Mouse (Mus musculus): ENCODE results near the gene Rac1. TPM values are rescaled to one million over a fixed set of nuclear protein-coding genes. Genes with fewer than 3 reads are reported as not detected.
"Not testable (repeated sequence)": the region's sequence is repeated elsewhere in the genome, so short reads cannot be mapped to it uniquely, and the experiment has no call there.

Rac1 gene
- total RNA-seq, 1 experiment, result 122 TPM

- Histone ChIP-seq H3K27ac (ENCODE audit: insufficient read depth, low read depth, low read length, poor library complexity, severe bottlenecking) (no peak overlapping the region), H3K4me3 (ENCODE audit: insufficient read depth in 1 of 2, low read depth in 1 of 2, low read length in 2 of 2, poor library complexity in 1 of 2, severe bottlenecking in 1 of 2) (no peak overlapping the region), H3K36me3 (ENCODE audit: control insufficient read depth, insufficient read depth, low read length, poor library complexity, severe bottlenecking) (peaks cover 12% of the 10 kb centered on the region), H3K9ac (ENCODE audit: insufficient read depth, low read depth, low read length, poor library complexity, severe bottlenecking) (no peak overlapping the region), H3K4me1 (ENCODE audit: control insufficient read depth in 2 of 2, insufficient read depth in 2 of 2, low read length in 2 of 2, poor library complexity in 1 of 2) (peaks cover 0 to 9% of the 10 kb centered on the region in 2 experiments; a peak in 2 of 4 replicates), H3K9me3 (ENCODE audit: control insufficient read depth, insufficient read depth, low read depth, low read length) (no peaks in the 10 kb centered on the region)
- TF ChIP-seq MAFK (IDR thresholded peaks at IDR 0.05; ENCODE audit: insufficient read depth, low read depth, low read length), result no peak
- no peak for TF ChIP-seq ZC3H11A (IDR thresholded peaks at IDR 0.05; ENCODE audit: borderline replicate concordance, low read depth, low read length)
- no peak for TF ChIP-seq ZNF384 (IDR thresholded peaks at IDR 0.05; ENCODE audit: low read depth, low read length)
- TF ChIP-seq CHD2 (IDR thresholded peaks at IDR 0.05; ENCODE audit: low read depth, low read length), result no peak
- TF ChIP-seq HCFC1 (IDR thresholded peaks at IDR 0.05; ENCODE audit: borderline replicate concordance, insufficient read depth, low read length), result no peak
- in situ Hi-C loops (cut with MboI; ENCODE audit: low sequenced_read_pairs in 2 of 2, unreplicated experiment in 2 of 2), result no loop called here
- DNase-seq (ENCODE audit: low read depth, low spot score), result no peak
These were observed 26.7 kb downstream of the Rac1 start for GRCm38 (mm10) chr5:143501140-143501539.

GRCm38 (mm10) chr5:143500711-143501110, 27.1 kb downstream of the Rac1 start:
- H3K9me3 ChIP-seq (ENCODE audit: control insufficient read depth, insufficient read depth, low read depth, low read length); H3K4me3 ChIP-seq (ENCODE audit: insufficient read depth in 1 of 2, low read depth in 1 of 2, low read length in 2 of 2, poor library complexity in 1 of 2, severe bottlenecking in 1 of 2); H3K27ac ChIP-seq (ENCODE audit: insufficient read depth, low read depth, low read length, poor library complexity, severe bottlenecking); DNase-seq (ENCODE audit: low read depth, low spot score); in situ Hi-C loops (cut with MboI; ENCODE audit: low sequenced_read_pairs in 2 of 2, unreplicated experiment in 2 of 2); H3K4me1 ChIP-seq (ENCODE audit: control insufficient read depth in 2 of 2, insufficient read depth in 2 of 2, low read length in 2 of 2, poor library complexity in 1 of 2); H3K9ac ChIP-seq (ENCODE audit: insufficient read depth, low read depth, low read length, poor library complexity, severe bottlenecking): not testable (repeated sequence)
- peaks cover 12% of the 10 kb centered on the region for H3K36me3 ChIP-seq (ENCODE audit: control insufficient read depth, insufficient read depth, low read length, poor library complexity, severe bottlenecking)

- Histone ChIP-seq H3K27ac (ENCODE audit: insufficient read depth, low read depth, low read length, poor library complexity, severe bottlenecking) (no peak overlapping the region), H3K9me3 (ENCODE audit: control insufficient read depth, insufficient read depth, low read depth, low read length) (no peaks in the 10 kb centered on the region), H3K4me1 (ENCODE audit: control insufficient read depth in 2 of 2, insufficient read depth in 2 of 2, low read length in 2 of 2, poor library complexity in 1 of 2) (peaks cover 0 to 9% of the 10 kb centered on the region in 2 experiments; a peak in 2 of 4 replicates), H3K36me3 (ENCODE audit: control insufficient read depth, insufficient read depth, low read length, poor library complexity, severe bottlenecking) (peaks cover 10% of the 10 kb centered on the region; the same call in 1 of the 2 replicates), H3K9ac (ENCODE audit: insufficient read depth, low read depth, low read length, poor library complexity, severe bottlenecking) (no peak overlapping the region), H3K4me3 (ENCODE audit: insufficient read depth in 1 of 2, low read depth in 1 of 2, low read length in 2 of 2, poor library complexity in 1 of 2, severe bottlenecking in 1 of 2) (no peak overlapping the region)
- in situ Hi-C loops (cut with MboI; ENCODE audit: low sequenced_read_pairs in 2 of 2, unreplicated experiment in 2 of 2), result no loop called here
- no peak for TF ChIP-seq ZNF384 (IDR thresholded peaks at IDR 0.05; ENCODE audit: low read depth, low read length)
- no peak for TF ChIP-seq HCFC1 (IDR thresholded peaks at IDR 0.05; ENCODE audit: borderline replicate concordance, insufficient read depth, low read length)
- no peak for TF ChIP-seq ZC3H11A (IDR thresholded peaks at IDR 0.05; ENCODE audit: borderline replicate concordance, low read depth, low read length)
- no peak for TF ChIP-seq MAFK (IDR thresholded peaks at IDR 0.05; ENCODE audit: insufficient read depth, low read depth, low read length)
- no peak for TF ChIP-seq CHD2 (IDR thresholded peaks at IDR 0.05; ENCODE audit: low read depth, low read length)
- DNase-seq (ENCODE audit: low read depth, low spot score), result no peak
These were observed 28.1 kb downstream of the Rac1 start for GRCm38 (mm10) chr5:143499686-143500085.

- Histone ChIP-seq H3K9ac (ENCODE audit: insufficient read depth, low read depth, low read length, poor library complexity, severe bottlenecking) (no peak overlapping the region), H3K9me3 (ENCODE audit: control insufficient read depth, insufficient read depth, low read depth, low read length) (no peaks in the 10 kb centered on the region), H3K4me3 (ENCODE audit: insufficient read depth in 1 of 2, low read depth in 1 of 2, low read length in 2 of 2, poor library complexity in 1 of 2, severe bottlenecking in 1 of 2) (no peak overlapping the region), H3K36me3 (ENCODE audit: control insufficient read depth, insufficient read depth, low read length, poor library complexity, severe bottlenecking) (peaks cover 10% of the 10 kb centered on the region; the same call in 1 of the 2 replicates), H3K27ac (ENCODE audit: insufficient read depth, low read depth, low read length, poor library complexity, severe bottlenecking) (no peak overlapping the region), H3K4me1 (ENCODE audit: control insufficient read depth in 2 of 2, insufficient read depth in 2 of 2, low read length in 2 of 2, poor library complexity in 1 of 2) (peaks cover 0 to 9% of the 10 kb centered on the region in 2 experiments; a peak in 2 of 4 replicates)
- TF ChIP-seq ZC3H11A (IDR thresholded peaks at IDR 0.05; ENCODE audit: borderline replicate concordance, low read depth, low read length) (no peak), ZNF384 (IDR thresholded peaks at IDR 0.05; ENCODE audit: low read depth, low read length) (no peak)
- DNase-seq (ENCODE audit: low read depth, low spot score), result no peak
- in situ Hi-C loops (cut with MboI; ENCODE audit: low sequenced_read_pairs in 2 of 2, unreplicated experiment in 2 of 2), result no loop called here
These were observed 28.6 kb downstream of the Rac1 start for GRCm38 (mm10) chr5:143499197-143499596.

DNA sequence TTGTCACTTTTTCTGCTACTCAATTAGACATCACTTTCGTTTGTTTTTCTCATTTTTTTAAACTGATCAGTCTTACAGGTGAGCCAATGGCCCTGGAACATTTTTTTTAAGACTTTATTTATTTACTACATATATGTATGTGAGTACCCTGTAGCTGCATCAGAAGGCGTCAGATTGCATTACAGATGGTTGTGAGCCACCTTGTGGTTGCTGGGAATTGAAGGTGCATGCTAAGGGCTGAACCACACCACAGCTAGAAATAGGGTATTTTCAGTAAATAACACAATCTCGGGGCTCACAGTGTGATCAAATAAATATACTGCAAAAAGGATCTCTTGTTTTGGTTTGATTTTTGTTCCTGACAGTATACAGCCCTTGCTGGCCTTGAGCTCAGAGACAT, 30.4 kb downstream of the Rac1 start:
- no peak for DNase-seq (ENCODE audit: low read depth, low spot score)
- H3K36me3 ChIP-seq (ENCODE audit: control insufficient read depth, insufficient read depth, low read length, poor library complexity, severe bottlenecking), result no peaks in the 10 kb centered on the region; the same call in 1 of the 2 replicates

More for the DNA sequence above, 30.4 kb downstream of the Rac1 start:
- Histone ChIP-seq H3K9me3 (ENCODE audit: control insufficient read depth, insufficient read depth, low read depth, low read length) (no peaks in the 10 kb centered on the region), H3K4me3 (ENCODE audit: insufficient read depth in 1 of 2, low read depth in 1 of 2, low read length in 2 of 2, poor library complexity in 1 of 2, severe bottlenecking in 1 of 2) (no peak overlapping the region), H3K9ac (ENCODE audit: insufficient read depth, low read depth, low read length, poor library complexity, severe bottlenecking) (no peak overlapping the region), H3K27ac (ENCODE audit: insufficient read depth, low read depth, low read length, poor library complexity, severe bottlenecking) (no peak overlapping the region), H3K4me1 (ENCODE audit: control insufficient read depth in 2 of 2, insufficient read depth in 2 of 2, low read length in 2 of 2, poor library complexity in 1 of 2) (peaks cover 0 to 9% of the 10 kb centered on the region in 2 experiments; a peak in 2 of 4 replicates)
- no peak for TF ChIP-seq MAFK (IDR thresholded peaks at IDR 0.05; ENCODE audit: insufficient read depth, low read depth, low read length)
- no peak for TF ChIP-seq ZC3H11A (IDR thresholded peaks at IDR 0.05; ENCODE audit: borderline replicate concordance, low read depth, low read length)
- no peak for TF ChIP-seq HCFC1 (IDR thresholded peaks at IDR 0.05; ENCODE audit: borderline replicate concordance, insufficient read depth, low read length)
- TF ChIP-seq CHD2 (IDR thresholded peaks at IDR 0.05; ENCODE audit: low read depth, low read length), result no peak
- TF ChIP-seq ZNF384 (IDR thresholded peaks at IDR 0.05; ENCODE audit: low read depth, low read length), result no peak
- in situ Hi-C loops (cut with MboI; ENCODE audit: low sequenced_read_pairs in 2 of 2, unreplicated experiment in 2 of 2), result no loop called here

Data from ES-E14 (cell line).